Mouse (Mus musculus) heart, postnatal 36 days (tissue): ENCODE measurements around the gene Fbxo2. TPM values are rescaled to one million over a fixed set of nuclear protein-coding genes. Genes with fewer than 3 reads are reported as not detected.
"Not testable (repeated sequence)": the region's sequence is repeated elsewhere in the genome, so short reads cannot be mapped to it uniquely, and the experiment has no call there.

Experiments
- DNase-seq, 2 experiments: peaks; one replicate each; pipeline ENCODE4 v3.0.0; 2021 to 2022
- intact Hi-C: fragments of 180-260 bp; cut with DNase I; formaldehyde crosslinking; loops from one replicate; pipeline ENCODE4 v1.15.1; 2025
- total RNA-seq, 2 experiments: library from RNA; stranded (reverse); gene quantifications; 2 replicates each; pipeline ENCODE4 v1.2.3; 2021

Gene Fbxo2
- total RNA-seq, result under 1 TPM in 1 of 2 experiments, not detected in 1; 0.19 TPM

- intact Hi-C loops, result no loop called here
- DNase-seq, result no peak
These were observed at the start of gene Fbxo2, which contains the start of gene Fbxo44 for GRCm38 (mm10) chr4:148160436-148161390. Gene Fbxo2, plus strand, starts transcription at chr4:148160621. Gene Fbxo44, minus strand, starts transcription at chr4:148160482.

- intact Hi-C loops, result loop anchor here (10.0 kb wide), 1 partner anchor 312 kb away; no protein-coding TSS in a partner anchor
- DNase-seq, result no peak
These were observed 47.9 kb upstream of the Fbxo2 start for GRCm38 (mm10) chr4:148112519-148112918.

GRCm38 (mm10) chr4:148114758-148115391 is 45.5 kb upstream of the Fbxo2 start:
- intact Hi-C loops, result loop anchor here (1.0 to 10.0 kb wide), 5 partner anchors 24 to 310 kb away; no protein-coding TSS in a partner anchor
- DNase-seq, result peak; percentile 85 to 89

- intact Hi-C loops, result loop anchor here (1.0 to 10.0 kb wide), 3 partner anchors 41 to 309 kb away; no protein-coding TSS in a partner anchor
- peak; percentile 21 to 35 for DNase-seq
These were observed 45.0 kb upstream of the Fbxo2 start for GRCm38 (mm10) chr4:148115467-148115866.

GRCm38 (mm10) chr4:148116657-148117056 is 43.8 kb upstream of the Fbxo2 start:
- DNase-seq, result no peak
- intact Hi-C loops, result loop anchor here (10.0 kb wide), 1 partner anchor 308 kb away; no protein-coding TSS in a partner anchor

- intact Hi-C loops, result loop anchor here (10.0 kb wide), 1 partner anchor 307 kb away; no protein-coding TSS in a partner anchor
- no peak for DNase-seq
These were observed 43.0 kb upstream of the Fbxo2 start for GRCm38 (mm10) chr4:148117392-148117791.

GRCm38 (mm10) chr4:148119578-148119977 is 40.8 kb upstream of the Fbxo2 start:
- DNase-seq, result not testable (repeated sequence)
- intact Hi-C loops, result loop anchor here (10.0 kb wide), 1 partner anchor 305 kb away; no protein-coding TSS in a partner anchor

- DNase-seq, result no peak
- intact Hi-C loops, result no loop called here
These were observed 39.9 kb upstream of the Fbxo2 start for GRCm38 (mm10) chr4:148120555-148120954.

- intact Hi-C loops, result no loop called here
- no peak for DNase-seq
These were observed 39.1 kb upstream of the Fbxo2 start for GRCm38 (mm10) chr4:148121362-148121761.

GRCm38 (mm10) chr4:148121982-148122693 is 38.3 kb upstream of the Fbxo2 start:
- intact Hi-C loops, result no loop called here
- DNase-seq, result no peak

- DNase-seq, result no peak
- intact Hi-C loops, result no loop called here
These were observed 37.7 kb upstream of the Fbxo2 start for GRCm38 (mm10) chr4:148122694-148123066.

- no peak for DNase-seq
- intact Hi-C loops, result no loop called here
These were observed 32.2 kb upstream of the Fbxo2 start for GRCm38 (mm10) chr4:148128241-148128640.

- intact Hi-C loops, result no loop called here
- no peak for DNase-seq
These were observed 31.7 kb upstream of the Fbxo2 start for GRCm38 (mm10) chr4:148128672-148129071.

GRCm38 (mm10) chr4:148130133-148130532 is 30.3 kb upstream of the Fbxo2 start, which contains the start of gene Mad2l2:
Gene Mad2l2, plus strand, starts transcription at chr4:148130384.
- intact Hi-C loops, result no loop called here
- no peak for DNase-seq

- DNase-seq, result no peak
- intact Hi-C loops, result no loop called here
These were observed 29.6 kb upstream of the Fbxo2 start, which contains the start of gene Draxin for GRCm38 (mm10) chr4:148130561-148131413. Gene Draxin, minus strand, starts transcription at chr4:148130698.

- intact Hi-C loops, result no loop called here
- no peak for DNase-seq
These were observed 28.8 kb upstream of the Fbxo2 start for GRCm38 (mm10) chr4:148131497-148132081.

GRCm38 (mm10) chr4:148134988-148135387 is 25.4 kb upstream of the Fbxo2 start:
- intact Hi-C loops, result no loop called here
- DNase-seq, result no peak

- intact Hi-C loops, result no loop called here
- DNase-seq, result no peak
These were observed 22.9 kb upstream of the Fbxo2 start for GRCm38 (mm10) chr4:148137503-148137902.

GRCm38 (mm10) chr4:148139767-148140097 is 20.7 kb upstream of the Fbxo2 start:
- intact Hi-C loops, result loop anchor here (1.0 to 10.0 kb wide), 5 partner anchors 12 to 1025 kb away; partner anchors contain the start of gene Pgd
- DNase-seq, result no peak
